Mouse (Mus musculus) cortical plate, adult 2 months (tissue): Measurements from ENCODE around the gene Pdlim7.

ENCODE experiments used
- CTCF ChIP-seq: fragments of 200-500 bp; IDR thresholded peaks from 2 replicates; pipeline ENCODE4 v1.5.1; 2011; ENCODE audit warnings: mild to moderate bottlenecking, control low read depth, low read length; ENCODE audit not compliant: insufficient read depth; ENCODE audit errors: extremely low read depth
- POLR2A ChIP-seq: fragments of 200-500 bp; IDR thresholded peaks from 2 replicates; pipeline ENCODE4 v1.6.1; 2011; ENCODE audit warnings: mild to moderate bottlenecking, low read length, control low read depth; ENCODE audit not compliant: insufficient read depth; ENCODE audit errors: extremely low read depth

- TF ChIP-seq CTCF (peak; percentile 44), POLR2A (no peak)
Observed at GRCm38 (mm10) chr13:55471156-55471818, 42.2 kb downstream of the Pdlim7 start.
